Mouse (Mus musculus): Measurements from ENCODE around the gene Ttc39b. TPM values are rescaled to one million over a fixed set of nuclear protein-coding genes. Genes with fewer than 3 reads are reported as not detected.
A peak's percentile ranks its signal among the peaks of the same experiment; 100 is the strongest.

Gene Ttc39b
- total RNA-seq, 2 experiments from 2014 or later, result 7.9 to 8.5 TPM

DNA sequence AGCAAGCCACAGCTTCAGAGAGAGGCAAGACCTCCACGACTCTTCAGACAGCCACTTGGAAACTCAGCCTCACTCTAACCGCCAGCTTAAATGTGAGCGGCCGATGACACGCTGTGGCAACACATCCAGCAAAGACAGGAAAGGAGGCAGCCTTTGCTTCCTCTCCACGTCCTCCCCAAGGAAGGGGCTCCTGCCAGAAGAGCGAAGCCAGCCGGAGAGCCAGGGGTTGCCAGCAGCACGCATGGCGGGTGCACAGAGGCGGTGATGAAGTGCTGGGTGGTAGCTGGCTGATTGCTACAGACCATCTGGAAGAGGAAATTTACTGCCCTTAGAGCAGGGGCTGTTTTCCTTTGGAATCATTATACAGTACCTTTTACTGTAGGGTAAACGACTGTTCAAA lies 112.3 kb downstream of the Ttc39b start:
- ATAC-seq (replicated peaks; ENCODE audit: low FRiP score, low TSS enrichment, poor library complexity, severe bottlenecking), result no peak

DNA sequence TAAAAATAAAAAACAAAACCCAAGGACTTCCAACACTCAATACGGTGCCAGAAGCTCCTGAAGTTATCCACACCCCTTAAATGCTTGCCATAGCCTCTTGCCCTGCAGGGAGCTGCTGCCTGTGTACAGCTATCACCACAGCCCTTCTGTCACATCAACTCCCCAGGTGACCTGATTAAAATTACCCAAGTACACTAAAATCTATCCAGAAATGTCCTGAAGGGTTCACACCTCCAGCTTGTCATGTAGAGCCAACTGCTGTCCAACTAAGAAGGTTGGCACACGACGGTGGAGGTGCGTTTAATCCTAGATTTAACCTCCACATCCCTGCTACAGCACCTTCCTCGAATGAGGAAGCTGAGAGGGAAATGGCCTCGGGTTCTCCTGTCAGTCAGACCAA lies 113.6 kb downstream of the Ttc39b start:
- no peak for ATAC-seq (replicated peaks; ENCODE audit: low FRiP score, low TSS enrichment, poor library complexity, severe bottlenecking)

DNA sequence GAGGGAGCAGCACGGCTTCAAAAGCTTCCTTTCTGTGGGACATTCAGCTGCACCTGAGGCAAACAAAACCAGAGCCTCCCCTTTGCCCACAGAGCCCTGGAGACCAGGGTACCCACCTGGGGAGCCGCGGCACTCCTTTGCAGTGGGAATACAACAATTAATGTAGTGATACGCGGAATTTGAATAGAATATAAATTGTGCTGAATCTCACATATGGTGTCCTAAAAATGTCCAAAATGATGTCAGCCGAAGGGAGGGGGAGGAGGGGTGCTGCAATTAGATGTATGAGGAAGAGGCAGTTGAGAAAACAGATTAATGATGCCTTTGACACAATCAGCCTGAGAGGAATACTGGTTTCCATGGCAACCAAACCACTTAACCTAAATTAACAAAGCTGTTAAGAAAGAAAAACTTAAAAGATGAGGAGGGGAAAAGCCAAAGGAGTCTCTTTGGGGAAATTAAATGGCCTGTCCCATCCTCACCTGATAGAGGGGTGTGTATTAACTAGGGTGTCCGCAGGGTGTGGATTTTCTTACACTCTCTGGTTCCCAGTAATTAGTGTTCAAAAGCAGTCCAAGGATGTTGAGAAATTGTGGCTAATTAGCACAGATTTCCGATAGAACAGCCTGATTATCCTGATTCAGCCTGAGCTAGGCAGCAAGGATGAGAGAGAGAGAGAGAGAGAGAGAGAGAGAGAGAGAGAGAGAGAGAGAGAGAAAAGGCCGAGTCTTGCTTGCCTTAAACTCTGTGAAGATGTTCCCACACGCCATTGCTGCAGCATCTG lies 117.1 kb downstream of the Ttc39b start:
- no peak for ATAC-seq (replicated peaks; ENCODE audit: low FRiP score, low TSS enrichment, poor library complexity, severe bottlenecking)

DNA sequence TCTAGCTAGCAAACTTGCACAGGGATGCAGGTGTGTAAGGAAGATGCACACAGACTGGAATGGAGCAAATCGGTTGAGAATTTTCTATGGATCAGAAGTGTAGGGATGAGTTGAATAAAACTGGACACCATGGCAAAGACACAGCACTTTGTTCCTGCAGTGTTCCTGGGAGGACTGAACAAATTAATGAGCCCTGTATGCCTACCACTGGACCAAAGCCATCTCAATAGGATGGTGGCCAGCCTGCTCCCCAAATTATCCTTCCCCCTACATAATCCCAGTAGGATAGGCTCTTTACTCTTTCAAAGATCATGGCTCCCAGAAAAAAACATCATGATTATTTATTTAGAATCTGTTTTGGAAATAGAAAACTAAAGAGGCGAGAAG lies 117.6 kb downstream of the Ttc39b start:
- no peak for ATAC-seq (replicated peaks; ENCODE audit: low FRiP score, low TSS enrichment, poor library complexity, severe bottlenecking)

DNA sequence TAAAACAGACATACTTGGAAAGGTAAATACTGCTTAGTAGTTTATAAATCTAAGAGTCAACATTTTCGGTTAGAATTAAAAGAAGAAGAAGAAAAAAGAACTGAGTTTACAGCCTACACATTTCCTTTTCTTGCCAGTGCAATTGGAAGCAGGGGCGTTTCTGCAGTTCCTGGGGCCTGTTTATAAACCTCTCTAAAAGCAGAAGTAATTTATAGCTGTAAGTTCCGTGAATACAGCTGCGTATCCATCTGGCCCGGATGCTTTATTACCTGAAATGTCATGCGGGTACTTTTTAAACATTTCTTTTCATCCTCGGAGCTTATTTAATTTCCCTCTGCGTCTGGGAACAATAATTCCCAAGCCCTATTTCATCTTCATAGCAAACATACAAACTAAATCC lies 124.7 kb downstream of the Ttc39b start:
- no peak for ATAC-seq (replicated peaks; ENCODE audit: low FRiP score, low TSS enrichment, poor library complexity, severe bottlenecking)

DNA sequence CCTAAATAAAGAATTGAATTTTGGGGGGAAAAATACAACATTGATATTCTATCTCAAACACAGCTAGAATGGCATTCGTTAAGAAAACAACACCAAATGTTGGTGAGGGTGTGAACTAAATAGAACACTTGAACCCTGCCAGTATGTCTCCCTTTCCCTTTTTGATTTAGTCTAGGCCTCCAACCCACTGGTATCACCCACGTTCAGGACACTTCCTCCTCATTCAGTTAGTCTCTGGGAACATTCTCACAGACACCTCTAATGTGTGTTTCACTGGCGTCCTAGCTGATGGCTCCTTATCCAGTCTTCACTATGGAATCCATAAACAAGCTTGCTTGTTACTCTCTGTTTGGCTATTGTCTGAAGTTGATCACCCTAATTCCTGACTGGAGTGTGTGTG lies 125.9 kb downstream of the Ttc39b start:
- ATAC-seq (replicated peaks; ENCODE audit: low FRiP score, low TSS enrichment, poor library complexity, severe bottlenecking), result no peak

DNA sequence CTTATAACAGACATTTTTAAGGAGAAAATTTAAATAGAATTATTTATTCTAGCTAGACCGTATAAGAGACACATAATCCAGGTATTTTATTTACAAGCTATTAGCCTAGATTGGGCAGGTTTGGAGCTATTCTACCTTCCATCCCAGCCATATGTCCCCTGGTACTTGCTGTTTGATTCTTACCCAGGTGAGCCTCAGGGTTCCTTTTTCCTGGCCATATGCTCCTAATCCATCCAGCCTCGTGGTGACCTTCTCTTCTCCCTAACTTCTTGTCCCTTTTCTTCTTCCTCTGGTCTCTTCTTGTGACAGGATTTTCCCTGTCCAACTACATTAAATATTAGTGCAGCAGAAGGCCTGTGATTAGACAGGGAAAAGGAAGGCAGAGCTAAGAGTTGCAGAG lies 134.3 kb downstream of the Ttc39b start:
- ATAC-seq (replicated peaks; ENCODE audit: low FRiP score, low TSS enrichment, poor library complexity, severe bottlenecking), result no peak

DNA sequence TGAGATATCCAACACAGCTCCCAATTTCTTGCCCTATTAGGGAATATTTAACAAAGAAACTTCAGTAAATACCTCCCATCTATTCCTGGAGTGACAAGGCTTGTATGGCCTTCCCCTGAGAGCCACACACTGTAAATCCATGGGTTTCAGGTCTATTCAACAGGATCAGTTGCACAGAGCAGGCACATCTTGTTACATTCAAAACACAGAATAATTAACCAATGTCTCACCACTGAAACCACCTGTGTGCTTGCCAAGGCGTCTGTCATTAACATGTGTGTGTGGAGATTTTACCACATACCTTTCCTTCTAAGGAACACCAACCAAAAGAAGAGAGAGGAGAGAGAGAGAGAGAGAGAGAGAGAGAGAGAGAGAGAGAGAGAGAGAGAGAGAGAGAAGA lies 136.7 kb downstream of the Ttc39b start:
- ATAC-seq (replicated peaks; ENCODE audit: low FRiP score, low TSS enrichment, poor library complexity, severe bottlenecking), result no peak

DNA sequence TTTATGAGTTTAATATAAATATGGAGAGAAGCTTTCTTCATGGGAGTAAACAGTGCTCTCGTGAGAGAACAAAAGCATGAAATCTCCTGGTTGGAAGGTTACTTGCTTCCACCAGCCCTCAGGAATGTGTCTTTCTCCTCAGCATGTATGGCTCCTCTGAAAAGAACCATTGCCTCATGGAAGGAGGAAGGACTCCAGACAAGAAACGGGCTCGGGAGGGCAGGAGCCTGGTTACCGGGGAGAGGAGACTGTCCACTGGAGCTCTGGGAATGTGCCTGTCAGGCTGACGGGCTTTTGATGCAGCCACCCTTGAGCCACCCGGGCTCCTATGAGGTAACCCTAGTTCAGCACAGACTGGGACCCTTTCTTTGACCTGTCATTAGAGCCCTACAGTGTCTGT lies 137.6 kb downstream of the Ttc39b start:
- no peak for ATAC-seq (replicated peaks; ENCODE audit: low FRiP score, low TSS enrichment, poor library complexity, severe bottlenecking)

DNA sequence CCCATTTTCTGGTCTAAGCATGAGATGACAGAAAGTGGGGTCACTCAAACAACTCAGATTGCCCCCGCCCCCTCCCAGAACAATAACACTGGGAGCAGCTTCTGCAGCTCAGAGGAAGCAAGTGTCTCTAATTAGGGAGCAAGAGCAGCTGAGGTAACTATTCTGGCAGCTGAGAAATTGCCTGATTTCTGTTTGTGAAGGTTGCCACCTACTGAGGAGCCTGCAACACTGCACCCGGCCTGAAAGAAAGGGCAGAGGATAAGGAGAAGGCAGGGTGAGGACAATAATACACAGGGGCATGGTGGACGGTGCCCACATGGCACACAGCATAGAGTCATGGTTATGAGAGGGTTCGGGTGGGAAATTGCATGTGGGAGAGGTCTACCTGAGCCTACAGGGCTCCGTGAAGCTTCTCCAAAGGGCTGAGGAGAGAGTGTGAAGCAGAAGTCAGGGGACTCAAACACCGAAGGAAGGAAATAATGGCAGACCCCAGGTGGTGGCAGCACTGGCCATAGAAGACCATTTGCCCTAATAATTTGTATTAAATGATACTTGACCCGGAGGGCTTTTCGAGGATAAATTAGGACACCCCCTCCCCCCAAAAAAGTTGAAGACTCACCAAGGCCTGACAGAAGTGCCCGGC lies 140.6 kb downstream of the Ttc39b start:
- ATAC-seq (replicated peaks; ENCODE audit: low FRiP score, low TSS enrichment, poor library complexity, severe bottlenecking), result 0 out of 2 replicates have a peak, but pooled peaks have one; percentile 57

DNA sequence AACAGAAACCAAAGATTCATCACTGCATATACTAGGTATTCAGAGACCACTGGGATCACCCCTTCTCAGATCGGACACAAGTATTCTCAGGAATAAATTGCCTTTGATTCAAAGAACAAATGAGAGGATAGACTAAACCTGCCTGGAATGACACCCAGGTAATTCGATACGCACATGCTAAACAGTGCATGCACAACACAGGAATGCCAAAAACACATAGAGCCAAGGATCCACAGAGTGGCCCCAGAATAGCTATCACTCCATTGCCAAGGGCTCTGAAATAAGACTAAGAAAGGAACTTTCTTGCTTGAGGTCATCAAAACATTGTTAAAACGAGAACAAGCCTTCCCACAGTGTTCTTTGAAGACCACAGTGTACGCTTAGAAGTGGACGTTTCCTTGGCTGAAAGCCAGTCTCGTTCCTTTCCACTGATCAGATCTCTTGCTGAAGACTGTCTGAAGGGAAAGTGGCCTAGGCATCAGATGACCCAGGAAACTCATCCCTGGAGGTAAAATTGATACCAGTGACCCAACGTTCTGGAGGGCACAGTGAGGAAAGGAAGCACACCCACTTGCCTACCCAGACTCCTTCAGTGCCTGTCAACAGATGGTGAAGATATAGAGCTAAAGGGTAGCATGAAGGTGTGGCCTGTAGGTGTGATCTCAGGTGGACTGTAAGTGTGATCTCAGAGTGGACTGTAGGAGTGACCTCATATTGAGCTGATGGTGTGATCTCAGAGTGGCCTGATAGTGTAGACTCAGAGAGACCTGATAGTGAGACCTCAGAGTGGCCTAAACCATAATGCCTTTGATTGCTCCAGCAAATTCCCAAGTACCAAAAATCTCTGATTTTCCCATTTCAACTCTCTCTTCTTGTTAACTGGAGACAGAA lies 141.6 kb downstream of the Ttc39b start:
- ATAC-seq (replicated peaks; ENCODE audit: low FRiP score, low TSS enrichment, poor library complexity, severe bottlenecking), result no peak

DNA sequence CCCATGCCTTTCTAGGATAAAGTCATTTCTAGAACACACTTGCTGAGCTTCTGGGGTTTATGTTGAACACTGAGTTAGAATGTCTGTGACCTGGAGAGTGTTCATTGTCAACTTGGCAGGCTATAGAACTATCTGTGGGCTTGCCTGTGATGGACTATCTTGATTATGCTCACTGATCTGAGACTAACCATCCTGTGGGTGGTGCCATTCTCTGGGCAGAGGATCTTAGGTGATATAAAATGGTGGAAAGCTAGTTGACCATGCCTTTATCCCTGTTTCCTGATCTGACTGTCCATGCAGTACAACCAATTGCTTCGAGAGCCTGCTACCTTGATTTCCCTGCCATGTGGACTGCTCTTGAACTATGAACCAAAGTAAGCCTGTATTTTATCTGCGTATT lies 146.6 kb downstream of the Ttc39b start:
- ATAC-seq (replicated peaks; ENCODE audit: low FRiP score, low TSS enrichment, poor library complexity, severe bottlenecking), result no peak

DNA sequence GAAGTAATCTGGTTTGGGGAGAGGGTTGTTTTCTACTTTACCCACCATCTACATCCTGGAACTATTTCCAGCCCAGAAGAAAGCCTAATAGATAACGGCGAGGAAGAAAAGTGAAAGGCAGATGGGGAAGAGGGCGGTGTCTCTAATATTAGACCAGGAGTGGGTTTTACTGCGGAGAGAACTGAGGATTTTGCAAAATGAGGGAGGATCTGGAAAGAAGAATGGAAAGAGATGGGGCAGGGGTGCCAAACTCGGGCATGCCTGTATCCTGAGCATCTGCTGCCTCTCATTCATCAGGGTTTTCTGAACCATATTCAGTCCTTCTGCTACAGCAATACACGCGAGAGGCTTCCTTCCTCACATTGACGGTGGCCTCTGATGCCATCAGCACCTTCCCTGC lies 149.1 kb downstream of the Ttc39b start:
- no peak for ATAC-seq (replicated peaks; ENCODE audit: low FRiP score, low TSS enrichment, poor library complexity, severe bottlenecking)

DNA sequence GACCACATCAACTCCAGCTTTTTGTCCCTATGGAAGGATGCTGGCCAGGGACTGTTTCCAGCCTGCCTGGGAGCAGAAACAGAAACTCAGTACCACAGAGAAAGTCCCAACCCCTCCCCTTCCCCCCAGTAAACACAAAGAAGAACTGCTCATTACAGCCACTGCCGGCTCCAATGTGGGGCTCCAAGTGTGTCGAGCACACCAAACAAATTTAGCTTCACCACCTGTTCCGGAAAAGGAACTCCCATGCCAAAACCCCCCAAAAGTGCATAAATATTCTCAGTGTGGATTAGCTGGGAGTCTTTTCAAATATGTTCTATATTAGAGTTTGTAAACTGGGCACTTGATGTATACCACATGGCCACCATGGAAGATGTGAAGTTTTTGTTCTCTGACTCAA lies 151.8 kb downstream of the Ttc39b start:
- ATAC-seq (replicated peaks; ENCODE audit: low FRiP score, low TSS enrichment, poor library complexity, severe bottlenecking), result no peak

DNA sequence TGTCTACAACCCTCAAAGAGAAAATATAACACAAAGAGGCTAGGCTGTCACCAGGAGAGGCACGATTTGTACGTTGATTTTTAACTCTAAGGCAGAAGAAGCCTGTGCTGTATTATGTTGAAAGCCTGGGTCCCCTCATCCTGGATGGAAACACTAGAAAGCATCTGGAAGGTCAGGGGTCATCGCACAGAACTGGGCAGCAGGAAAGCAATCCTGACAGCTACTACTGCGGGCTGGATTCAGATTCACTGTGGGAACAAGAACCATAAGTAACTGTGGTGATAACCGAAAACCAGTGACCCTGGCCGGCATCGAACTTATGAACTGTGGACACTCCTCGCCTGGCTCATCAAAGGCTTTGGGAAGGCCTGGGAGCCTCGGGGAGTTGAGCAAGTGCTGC lies 153.3 kb downstream of the Ttc39b start:
- no peak for ATAC-seq (replicated peaks; ENCODE audit: low FRiP score, low TSS enrichment, poor library complexity, severe bottlenecking)

Other genes with a start within 250 kb of the Ttc39b start
- gene Snapc3, start 93.5 kb upstream of the Ttc39b start, total RNA-seq (2014; fragmentation: Nextera tagmentation), result 24.2 and 28.9 TPM in 2 replicates
- 47.7 and 49.1 TPM in 2 replicates for gene Snapc3, start 93.5 kb upstream of the Ttc39b start, total RNA-seq (2017)
- gene Psip1, start 162.2 kb upstream of the Ttc39b start, total RNA-seq (2014; fragmentation: Nextera tagmentation), result 189 and 197 TPM in 2 replicates
- 355 and 428 TPM in 2 replicates for gene Psip1, start 162.2 kb upstream of the Ttc39b start, total RNA-seq (2017)
- 24.1 and 27.3 TPM in 2 replicates for gene Ccdc171, start 201.3 kb upstream of the Ttc39b start, total RNA-seq (2014; fragmentation: Nextera tagmentation)
- gene Ccdc171, start 201.3 kb upstream of the Ttc39b start, total RNA-seq (2017), result 22.4 and 28.7 TPM in 2 replicates